Mouse (Mus musculus) kidney, postnatal 14 days (tissue): ENCODE data around the gene Ggcx.

Experiments
- DNase-seq: peaks from one replicate; pipeline ENCODE4 v3.0.0; 2022; ENCODE audit warnings: mixed read lengths

Ggcx gene

GRCm38 (mm10) chr6:72388266-72388665, 25.8 kb upstream of the Ggcx start:
- no peak for DNase-seq

GRCm38 (mm10) chr6:72388791-72389329, 25.2 kb upstream of the Ggcx start:
- DNase-seq, result no peak

DNA sequence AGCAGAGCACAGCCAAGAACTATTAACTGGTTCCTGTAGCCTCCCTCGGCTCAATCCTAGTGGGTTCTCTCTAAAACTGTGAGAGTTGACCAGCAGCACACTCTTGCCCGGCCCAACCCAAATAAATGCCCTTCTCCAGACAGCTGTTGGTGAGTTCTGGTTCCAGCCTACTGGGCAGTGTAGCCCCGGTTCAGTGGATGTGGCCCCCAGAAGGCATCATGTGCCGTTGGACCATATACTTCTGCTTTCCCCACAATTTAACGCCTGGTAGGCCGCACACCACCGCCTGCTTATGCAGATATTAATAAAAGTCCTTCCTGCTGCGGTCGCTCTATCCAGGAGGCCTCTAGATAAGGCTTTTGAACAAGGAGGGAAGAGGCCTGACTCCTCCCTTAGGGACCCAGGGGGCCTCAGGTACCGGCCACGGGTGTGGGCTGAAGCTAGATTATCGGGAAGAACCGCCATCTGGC, 24.6 kb upstream of the Ggcx start:
- DNase-seq, result peak; percentile 56

GRCm38 (mm10) chr6:72389941-72390771, 24.0 kb upstream of the Ggcx start, which contains the start of gene Vamp8:
TSS of gene Vamp8 (minus strand) at chr6:72390703.
- DNase-seq, result peak; percentile 93

GRCm38 (mm10) chr6:72390795-72391521, 23.1 kb upstream of the Ggcx start:
- peak; percentile 95 for DNase-seq

GRCm38 (mm10) chr6:72392341-72392740, 21.8 kb upstream of the Ggcx start:
- DNase-seq, result no peak

DNA sequence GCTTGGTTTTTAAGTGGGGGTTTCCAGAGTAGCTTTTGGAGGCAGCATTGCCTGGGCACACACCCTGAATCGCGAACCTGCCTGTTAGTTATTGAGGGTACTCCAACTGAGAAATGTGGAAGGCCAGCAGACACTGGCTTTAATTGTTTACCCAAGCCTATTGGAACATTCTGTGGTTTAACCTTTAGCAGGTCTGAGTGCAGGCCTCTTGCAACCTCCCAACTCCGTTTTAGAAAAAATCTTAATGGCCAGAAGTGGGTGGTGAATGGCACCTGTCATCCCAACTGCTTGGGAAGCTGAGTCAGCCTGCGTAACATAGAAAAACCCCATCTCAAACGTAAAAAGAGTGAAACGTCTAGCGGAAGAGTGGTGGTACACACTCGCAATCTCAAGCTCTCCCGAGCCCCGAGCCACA, 17.3 kb upstream of the Ggcx start:
- DNase-seq, result no peak

DNA sequence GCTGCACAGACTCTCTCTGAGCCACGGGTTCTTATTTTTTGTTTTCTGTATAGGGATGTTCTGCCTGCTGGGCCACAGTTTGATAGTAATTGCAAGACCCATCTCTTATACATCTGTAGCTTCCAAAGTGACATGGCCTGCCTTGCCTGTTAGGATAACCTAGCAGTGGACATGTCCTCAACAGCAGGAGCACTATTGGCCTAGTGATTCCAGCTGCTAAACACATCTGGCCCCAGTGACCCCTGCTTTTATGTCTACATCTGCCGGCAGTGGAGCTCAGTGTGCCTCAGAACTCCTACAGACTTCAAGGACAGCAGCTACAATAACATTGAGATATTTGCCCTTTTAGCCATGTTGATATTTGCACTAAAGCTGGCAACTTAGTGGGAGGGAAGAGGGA, 14.1 kb upstream of the Ggcx start:
- DNase-seq, result no peak

DNA sequence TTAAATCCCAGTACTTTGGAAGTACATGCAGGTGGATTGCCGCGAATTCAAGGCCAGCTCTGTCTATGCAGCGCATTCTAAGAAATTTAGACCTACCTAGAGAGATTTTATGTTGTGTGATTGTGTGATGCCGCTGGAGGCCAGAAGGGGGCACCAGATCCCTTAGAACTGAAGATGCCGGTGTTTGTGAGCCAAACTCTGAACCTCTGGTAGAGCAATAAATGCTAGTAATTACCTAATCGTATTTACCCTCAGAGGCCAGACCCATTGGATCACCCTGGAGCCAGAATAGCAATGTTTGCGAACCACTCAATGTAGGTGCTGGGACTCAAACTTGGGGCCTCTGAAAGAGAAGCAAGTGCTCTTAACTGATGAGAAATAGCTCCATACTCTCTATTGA, 12.2 kb upstream of the Ggcx start:
- peak; percentile 85 for DNase-seq

- no peak for DNase-seq
These were observed 8.8 kb upstream of the Ggcx start for GRCm38 (mm10) chr6:72405356-72405755.

GRCm38 (mm10) chr6:72407119-72407518, 7.0 kb upstream of the Ggcx start:
- DNase-seq, result peak; percentile 90

DNA sequence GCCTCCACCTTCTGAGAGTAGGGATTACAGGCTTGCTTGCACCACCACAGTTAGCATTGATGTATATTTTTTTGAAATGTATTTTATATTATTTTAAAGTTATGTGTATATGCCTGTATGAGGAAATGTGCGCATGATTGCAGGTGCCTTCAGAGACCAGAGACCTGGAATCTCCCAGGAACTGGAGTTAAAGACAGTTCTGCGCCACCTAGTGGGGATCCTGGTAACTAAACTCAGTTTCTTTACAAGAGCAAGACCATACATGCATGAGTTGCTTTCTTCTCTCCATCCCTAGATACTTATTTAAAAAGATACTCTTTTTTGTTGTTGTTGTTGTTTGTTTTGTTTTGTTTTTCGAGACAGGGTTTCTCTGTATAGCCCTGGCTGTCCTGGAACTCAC, 4.5 kb upstream of the Ggcx start:
- peak; percentile 77 for DNase-seq

DNA sequence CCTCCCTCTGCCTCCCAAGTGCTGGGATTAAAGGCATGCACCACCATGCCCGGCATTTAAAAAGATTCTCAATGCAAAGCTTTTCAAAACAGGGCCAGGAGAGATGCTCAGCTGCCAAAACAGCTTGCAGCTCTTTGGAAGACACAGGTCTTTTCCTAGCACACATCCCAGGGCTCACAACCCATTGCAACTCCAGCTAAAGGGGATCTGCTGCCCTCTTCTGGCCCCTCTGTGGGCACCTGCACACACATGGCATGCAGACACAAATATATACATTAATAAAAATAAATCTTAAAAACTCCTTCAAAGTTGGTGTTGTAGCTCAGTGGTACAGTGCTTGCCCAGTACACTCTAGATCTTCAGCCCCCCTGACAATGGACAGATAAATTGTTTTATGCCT, 4.1 kb upstream of the Ggcx start:
- no peak for DNase-seq

GRCm38 (mm10) chr6:72410518-72410917, 3.6 kb upstream of the Ggcx start:
- no peak for DNase-seq

DNA sequence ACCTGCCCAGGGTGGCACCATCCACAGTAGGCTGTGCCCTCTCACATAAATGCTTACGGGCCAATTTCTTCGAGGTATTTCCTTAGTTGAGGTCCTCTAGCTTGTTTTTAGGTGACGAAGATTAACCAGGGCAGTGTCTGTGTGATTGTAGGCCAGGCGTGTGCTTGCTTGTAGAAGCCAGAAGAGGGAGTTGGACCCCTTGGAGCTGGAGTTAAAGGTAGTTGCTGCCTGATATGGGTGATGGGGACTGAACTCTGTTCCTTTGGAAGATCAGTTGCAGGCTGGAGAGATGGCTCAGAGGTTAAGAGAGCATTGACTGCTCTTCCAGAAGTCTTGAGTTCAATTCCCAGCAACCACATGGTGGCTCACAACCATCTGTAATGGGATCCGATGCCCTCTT, 1.1 kb downstream of the Ggcx start:
- no peak for DNase-seq

GRCm38 (mm10) chr6:72415964-72416772, 2.1 kb downstream of the Ggcx start:
- no peak for DNase-seq

GRCm38 (mm10) chr6:72418279-72418678, 4.2 kb downstream of the Ggcx start:
- DNase-seq, result no peak

- DNase-seq, result no peak
These were observed 5.7 kb downstream of the Ggcx start for GRCm38 (mm10) chr6:72419806-72420205.

DNA sequence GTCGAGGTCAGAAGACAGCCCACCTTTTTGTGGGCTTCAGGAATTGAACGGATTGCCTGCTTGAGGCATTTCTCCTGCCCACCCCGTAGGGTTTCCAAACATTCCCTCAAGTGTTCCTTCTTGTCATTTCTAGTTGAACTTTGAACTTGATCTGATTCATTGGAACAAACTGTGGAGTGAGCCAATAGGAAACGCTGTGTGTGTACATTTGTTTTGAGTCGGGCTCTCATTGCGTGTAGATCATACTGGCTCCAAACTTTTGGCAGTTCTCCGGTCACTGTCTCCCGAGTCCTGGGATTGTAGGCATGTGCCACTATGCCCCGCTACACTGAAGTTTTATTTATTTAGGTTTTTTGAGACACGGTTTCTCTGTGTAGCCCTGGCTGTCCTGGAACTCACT, 6.8 kb downstream of the Ggcx start:
- DNase-seq, result no peak

- DNase-seq, result no peak
These were observed 11.5 kb downstream of the Ggcx start for GRCm38 (mm10) chr6:72425646-72426045.

- DNase-seq, result peak; percentile 84
These were observed 13.9 kb downstream of the Ggcx start for GRCm38 (mm10) chr6:72428036-72428435.

GRCm38 (mm10) chr6:72429061-72429842, 15.1 kb downstream of the Ggcx start:
- DNase-seq, result no peak
